Mouse (Mus musculus): ENCODE measurements around the gene Fndc5.

Gene Fndc5

DNA sequence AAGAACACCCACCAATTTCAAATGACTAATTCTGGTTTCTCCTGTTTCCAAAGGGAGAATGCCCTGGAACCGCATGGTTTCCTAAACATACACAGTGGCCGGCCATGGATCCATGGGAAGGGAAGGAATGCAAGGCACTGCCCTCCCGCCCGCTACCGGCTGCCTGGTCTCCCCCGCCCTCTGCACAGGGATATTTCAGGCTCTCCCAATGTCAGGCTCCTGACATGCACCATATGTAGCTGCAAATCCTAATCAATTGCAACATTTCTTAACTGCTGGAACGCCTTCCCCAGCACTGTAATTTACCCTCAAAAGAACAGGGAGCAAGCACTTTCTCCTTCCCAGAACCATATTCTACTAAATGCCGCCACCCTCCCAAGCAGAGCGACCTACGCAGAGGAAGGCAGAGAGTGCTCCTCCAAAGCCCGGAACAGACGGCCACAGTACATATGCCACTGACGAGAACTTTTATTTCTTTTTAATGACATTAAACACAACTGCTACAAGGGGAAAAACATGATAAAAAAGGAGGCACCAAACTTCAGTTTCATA lies 10.8 kb downstream of the Fndc5 start:
- no peak for DNase-seq (ENCODE audit: low spot score)

- DNase-seq (ENCODE audit: low spot score): no peak
Measured at GRCm38 (mm10) chr4:129149321-129149720, 12.5 kb downstream of the Fndc5 start.

DNA sequence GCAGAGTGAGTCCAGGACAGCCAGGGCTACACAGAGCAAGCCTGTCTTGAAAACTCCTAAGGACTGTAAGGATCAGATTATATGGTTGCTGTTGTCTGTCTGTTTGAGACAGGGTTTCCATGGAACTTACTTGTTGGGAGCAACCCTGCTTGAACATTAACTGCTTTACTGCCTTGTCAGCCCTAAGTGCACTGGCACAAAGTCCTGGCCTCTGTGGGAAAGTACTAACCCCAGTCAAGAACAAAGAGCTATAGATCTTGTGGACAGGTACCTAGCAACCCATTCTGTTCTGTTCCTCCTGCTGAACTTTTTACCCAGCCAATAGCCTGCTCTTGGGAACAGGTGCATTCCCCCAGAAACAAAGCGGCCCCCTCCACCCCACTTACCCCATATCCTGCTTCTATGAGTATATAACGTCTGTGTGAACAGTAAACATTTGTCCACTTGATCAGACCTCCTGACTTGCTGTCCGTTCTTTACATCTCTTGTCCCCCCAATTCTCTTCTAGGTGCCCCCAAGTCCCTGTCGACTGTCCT lies 14.5 kb downstream of the Fndc5 start:
- no peak for DNase-seq (ENCODE audit: low spot score)

DNA sequence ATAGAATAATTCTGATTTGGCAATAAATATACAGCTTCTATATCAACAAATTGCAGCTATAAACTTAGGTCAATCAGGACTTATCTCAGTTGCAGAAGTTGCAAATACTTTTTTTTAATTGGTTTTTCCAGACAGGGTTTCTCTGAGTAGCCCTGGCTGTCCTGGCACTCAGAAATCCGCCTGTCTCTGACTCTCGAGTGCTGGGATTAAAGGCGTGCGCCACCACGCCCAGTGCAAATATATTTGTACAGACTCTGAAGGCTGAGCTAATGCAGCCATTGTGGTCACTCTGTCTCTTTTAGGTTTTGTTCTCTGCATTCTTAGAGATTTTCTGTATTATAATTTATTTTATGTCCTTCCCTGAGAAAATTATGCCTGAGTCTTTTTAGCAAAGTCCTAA lies 20.7 kb downstream of the Fndc5 start:
- DNase-seq (ENCODE audit: low spot score): no peak

- no peak for DNase-seq (ENCODE audit: low spot score)
Measured at GRCm38 (mm10) chr4:129158549-129158948, 21.8 kb downstream of the Fndc5 start.

DNA sequence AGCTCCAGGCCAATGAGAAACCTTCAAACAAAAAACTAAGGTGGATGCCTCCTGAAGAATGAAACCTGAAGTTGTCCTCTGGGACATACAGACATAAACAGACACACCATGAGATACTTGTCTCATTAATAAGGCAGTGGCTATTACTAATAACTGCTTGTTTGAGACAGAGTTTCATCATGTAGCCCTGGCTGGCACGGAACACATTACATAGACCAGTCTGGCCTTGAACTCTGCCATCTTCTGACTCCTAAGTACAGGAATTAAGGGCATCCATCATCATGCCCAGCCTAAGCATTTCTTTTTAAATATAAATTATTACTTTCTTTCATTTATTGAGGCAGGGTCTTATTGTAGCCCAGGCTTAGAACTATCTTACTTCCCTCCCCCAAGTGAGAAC lies 24.3 kb downstream of the Fndc5 start:
- no peak for DNase-seq (ENCODE audit: low spot score)

DNA sequence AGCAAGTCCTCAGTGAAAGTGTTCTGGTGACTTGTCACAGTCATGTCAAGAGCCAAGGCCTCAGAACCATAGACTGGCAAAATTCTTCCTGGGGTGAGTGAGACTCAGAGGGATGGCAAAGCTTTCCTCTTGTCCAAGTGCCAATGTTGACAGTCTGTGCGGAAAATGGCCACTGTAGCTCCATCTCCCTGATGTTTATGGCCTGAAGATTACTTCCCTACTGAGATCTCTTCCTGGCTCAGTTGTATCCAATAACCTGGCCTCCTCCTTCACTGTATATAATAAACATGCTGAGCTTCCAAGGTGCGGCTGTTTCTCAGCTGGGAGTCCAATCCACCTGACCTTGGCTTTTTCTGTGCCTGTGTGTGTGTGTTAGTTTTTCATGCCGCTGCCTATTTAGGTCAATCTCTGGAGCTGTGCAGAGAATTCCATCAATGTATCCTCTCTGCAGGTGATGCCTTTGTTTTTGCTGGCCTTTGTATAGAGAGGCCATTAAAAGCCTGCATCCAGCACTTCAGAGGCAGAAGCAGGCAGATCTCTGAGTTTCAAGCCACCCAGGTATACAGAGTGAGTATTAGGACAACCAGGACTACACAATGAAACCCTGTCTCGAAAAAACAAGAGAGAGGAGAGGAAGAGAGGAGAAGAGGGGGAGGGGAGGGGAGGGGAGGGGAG lies 24.9 kb downstream of the Fndc5 start:
- DNase-seq (ENCODE audit: low spot score): no peak

- DNase-seq (ENCODE audit: low spot score): no peak
Measured at GRCm38 (mm10) chr4:129172529-129172928, 35.7 kb downstream of the Fndc5 start.

DNA sequence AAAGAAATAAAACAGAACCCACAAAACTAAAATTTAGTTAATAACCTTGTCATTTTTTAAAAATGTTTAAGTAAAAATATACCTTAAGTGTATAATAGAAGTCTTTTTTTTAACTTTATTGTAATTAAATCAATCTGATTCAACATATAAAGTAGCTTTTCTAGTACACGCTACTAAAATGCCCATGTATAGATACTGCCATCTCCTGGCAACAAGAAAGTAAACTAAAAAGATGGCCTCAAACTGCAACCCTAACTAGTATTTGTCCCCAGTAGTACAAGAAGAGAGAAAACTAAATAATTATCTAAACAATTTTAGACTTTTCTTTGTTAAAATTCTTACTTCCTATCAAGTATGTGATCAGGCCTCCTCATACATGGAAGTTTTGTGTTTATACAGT lies 42.8 kb downstream of the Fndc5 start:
- DNase-seq (ENCODE audit: low spot score): no peak

DNA sequence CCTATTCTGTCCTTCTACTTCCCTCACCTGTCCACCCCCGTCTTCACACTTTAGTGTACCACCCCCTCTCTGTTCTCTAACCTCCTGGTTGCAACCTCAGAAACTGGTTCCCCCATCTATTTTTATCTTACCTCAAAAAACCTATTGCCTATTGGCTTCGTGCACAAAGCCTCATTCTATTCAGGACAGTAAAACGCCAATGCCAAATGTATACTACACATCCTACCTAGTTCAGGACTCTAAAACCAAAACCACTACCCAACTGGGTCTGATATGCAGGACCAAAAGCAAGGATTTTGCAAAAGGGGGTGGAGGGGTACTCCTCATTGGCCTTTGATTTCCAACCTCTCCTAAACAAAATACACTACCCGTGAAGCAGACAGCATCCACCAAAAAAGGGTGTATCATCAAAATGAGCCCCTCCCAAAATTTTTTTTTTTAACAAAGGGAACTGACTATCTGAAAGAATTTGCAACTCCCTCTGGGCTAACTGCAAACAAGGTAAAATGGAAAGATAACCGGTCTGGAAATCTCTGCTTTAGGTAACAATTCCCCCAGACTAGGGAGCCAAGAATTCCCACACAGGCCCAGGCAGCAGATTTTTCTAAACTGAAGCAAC lies 51.4 kb downstream of the Fndc5 start:
- no peak for DNase-seq (ENCODE audit: low spot score)

GRCm38 (mm10) chr4:129188803-129189541 lies 52.2 kb downstream of the Fndc5 start:
- peak; percentile 59 for DNase-seq (ENCODE audit: low spot score)

- peak; percentile 99 for DNase-seq (ENCODE audit: low spot score)
Measured at GRCm38 (mm10) chr4:129189542-129190519, 53.0 kb downstream of the Fndc5 start, which contains the start of the genes S100pbp and Yars. Gene S100pbp, minus strand, starts transcription at chr4:129189727. Gene Yars, plus strand, starts transcription at chr4:129189760.

- DNase-seq (ENCODE audit: low spot score): peak; percentile 25
Measured at GRCm38 (mm10) chr4:129190538-129190937, 53.7 kb downstream of the Fndc5 start.

- DNase-seq (ENCODE audit: low spot score): no peak
Measured at GRCm38 (mm10) chr4:129191691-129192090, 54.9 kb downstream of the Fndc5 start.

All from embryo, embryonic 10.5 days (tissue).